Mouse (Mus musculus) frontal cortex, postnatal 10 days (tissue): ENCODE data around the gene Slco3a1.

Experiments
- DNase-seq, 2 experiments: peaks; one replicate each; pipeline ENCODE4 v3.0.0; 2022; ENCODE audit warnings: low spot score in 2 of 2, mixed read lengths in 1 of 2

Slco3a1 gene

DNA sequence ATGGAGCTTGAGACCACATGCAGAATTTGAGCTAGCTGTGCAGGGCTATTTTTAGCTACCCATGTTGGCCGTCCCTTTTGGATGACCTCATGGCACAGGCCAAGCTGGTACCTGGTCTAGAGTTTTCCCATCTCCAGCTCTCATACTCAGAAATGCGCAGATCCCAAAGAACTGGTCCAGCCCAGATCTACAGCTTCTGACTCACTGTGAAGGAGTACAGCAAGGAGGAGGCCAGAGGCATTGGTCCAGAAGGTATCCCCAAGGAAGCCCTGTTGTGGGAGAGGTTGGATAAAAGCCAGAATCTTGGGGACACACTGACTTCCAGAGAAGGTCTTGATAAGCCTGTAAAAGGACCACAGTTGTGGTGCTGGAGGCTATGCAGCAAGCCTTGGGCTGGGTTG is 172.7 kb downstream of the Slco3a1 start:
- no peak for DNase-seq

DNA sequence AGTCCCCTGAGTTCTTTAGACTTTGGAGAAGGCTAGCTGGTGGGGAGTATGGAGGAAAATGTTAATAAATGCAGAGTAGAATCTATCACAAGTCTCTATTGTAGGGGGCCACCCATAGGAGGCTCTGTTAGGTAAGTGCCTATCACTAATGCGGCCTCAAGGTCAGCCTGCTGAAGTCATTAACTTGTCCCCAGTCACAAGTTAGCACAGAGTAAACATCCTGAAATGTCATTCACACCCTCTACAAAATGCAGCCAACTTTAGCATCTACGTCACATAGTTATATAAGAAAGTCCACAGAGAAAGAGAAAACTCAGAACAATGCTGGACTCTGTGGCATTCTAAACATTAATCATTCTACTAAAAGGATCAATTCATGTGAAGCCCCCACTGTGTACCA is 173.5 kb downstream of the Slco3a1 start:
- no peak for DNase-seq

DNA sequence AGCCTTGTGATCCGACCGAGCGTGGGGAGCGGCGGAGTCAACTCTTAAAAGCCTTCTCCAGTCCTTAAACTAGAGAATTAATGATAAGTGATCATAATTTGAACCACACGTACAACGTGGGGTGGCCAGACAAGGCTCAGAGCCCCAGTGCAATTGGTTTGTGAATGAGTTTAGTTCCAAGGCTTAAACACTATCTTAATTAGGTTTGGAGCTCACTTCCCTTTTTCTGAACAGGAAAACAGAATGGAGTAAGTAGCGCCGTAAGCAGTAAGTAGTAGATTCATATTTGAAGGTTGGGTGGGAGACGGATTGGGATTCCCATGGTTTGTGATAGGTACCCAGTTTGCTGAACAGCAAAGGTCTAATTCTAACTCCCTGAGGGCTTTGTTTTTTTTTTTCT is 176.7 kb downstream of the Slco3a1 start:
- DNase-seq, result no peak

DNA sequence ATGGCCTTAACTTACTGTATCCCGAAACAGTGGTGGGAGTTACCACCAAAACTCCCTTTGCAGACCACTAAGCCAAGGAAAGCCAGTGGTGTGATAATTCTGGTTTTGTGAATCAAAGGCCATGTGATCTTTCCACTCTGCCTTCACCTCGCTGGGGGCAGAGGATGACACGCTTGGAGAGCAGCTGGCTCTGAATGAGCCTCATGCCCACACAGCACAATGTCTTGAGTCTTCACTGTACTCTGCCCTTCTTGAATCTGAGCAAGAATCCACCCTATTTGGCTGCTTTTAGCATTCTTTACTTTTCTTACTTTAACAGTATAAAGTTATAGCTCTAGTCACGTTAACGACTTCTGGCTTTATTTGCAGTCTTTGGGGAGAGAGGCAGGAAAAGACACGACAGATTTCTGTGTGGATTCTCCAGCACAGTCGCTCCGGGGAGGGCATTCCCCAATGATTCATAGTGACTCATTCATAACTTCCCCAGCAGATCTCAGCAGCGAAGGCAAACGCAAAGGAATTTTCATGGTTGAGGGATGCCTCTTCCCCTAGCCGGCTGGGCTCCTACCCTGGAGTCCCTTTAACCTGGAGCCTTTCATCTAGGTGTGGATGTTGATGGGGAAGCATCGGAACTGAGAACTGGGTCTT is 178.1 kb downstream of the Slco3a1 start:
- no peak for DNase-seq

DNA sequence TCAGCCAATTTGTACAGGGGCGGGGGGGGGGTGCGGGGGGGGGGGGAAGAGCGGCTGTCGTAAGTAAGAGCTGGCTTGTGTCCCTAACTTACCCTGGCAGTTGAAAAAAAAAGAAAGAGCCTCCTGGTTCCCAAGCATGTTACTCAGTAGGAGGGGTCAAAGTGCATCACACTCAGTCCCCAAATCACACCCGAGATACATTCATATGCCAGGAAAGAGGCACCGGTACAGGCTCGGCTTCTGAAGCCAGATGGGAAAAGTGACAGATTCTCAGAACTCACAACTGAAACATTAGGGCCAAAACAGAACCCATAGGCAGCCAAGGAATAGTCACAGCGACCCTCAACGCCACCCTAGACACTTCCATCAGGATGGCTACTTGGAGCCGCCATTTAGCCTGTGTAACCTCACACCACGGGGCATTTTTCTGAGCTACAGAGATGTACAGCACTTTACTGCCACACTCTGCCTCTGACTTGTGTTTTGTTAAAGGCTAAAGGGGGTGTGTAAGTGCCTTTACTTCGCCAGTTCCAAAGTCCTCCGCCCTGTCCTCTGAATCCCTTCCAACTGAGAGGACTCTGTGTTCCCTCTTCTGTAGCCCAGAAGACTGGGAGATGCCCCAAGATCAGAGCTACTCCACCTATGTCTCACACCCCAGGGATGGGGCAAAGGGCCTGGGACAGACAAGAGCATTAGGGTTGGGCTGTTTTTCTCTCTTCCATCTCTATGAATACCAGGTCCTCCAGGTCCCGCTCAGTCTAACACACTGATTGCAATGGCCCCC is 179.2 kb downstream of the Slco3a1 start:
- DNase-seq, result no peak

DNA sequence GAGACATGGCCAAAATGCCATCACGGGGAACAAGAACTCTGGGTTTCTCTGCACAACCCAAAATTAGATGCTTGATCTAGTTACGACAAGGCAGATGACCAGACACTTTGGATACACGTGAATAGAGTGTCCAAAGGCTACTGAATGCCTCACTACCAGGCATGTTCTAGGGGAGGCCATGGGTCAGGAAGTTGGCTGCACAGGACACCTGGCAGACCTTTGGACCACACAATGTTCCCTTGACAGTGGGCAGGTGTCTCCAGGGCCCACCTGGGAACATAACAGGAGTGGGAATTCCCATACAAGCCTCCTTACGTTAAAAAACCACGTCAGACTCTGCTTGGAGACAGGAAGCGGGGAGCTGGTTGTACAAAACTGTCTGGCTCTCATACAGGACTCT is 181.5 kb downstream of the Slco3a1 start:
- no peak for DNase-seq

DNA sequence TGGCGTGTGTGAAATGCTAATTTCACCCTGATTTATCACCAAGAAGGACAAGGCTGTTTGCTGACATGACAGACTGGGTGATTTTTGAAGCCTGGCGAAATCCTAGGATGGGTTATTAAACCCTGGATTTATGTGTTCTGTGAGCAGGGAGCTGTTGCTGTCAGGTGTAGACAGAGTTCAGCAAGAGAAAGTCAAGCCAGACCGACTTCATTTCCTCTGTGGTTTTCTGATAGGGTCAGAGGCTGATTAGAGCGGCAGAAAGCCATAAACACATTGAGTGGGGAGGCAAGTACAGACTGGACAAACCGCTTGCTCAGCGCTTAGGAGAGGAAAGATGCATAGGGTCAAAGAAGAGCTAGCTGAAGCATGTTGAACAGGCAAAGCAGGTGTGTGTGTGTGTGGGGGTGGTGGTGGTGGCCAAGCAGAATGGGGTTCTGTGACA is 182.4 kb downstream of the Slco3a1 start:
- no peak for DNase-seq

DNA sequence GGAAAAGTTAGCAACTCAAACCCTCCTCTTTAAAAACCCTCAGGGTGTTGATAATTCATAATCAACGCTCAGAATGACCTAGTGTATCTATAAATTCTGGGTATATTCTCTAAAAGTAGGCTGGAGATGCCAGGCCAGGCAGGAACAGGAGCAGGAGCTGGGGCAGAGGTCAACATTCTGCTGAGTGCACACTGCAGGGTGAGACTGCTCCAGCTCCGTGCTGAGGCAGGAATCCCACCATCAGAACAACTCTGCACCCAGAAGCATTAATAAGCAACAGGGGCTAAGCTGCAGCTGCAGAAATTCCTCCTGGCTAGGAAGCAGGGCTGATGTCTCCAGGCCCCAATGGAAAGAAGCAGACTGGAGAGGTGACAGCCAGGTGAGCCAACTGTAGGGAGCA is 182.9 kb downstream of the Slco3a1 start:
- no peak for DNase-seq

DNA sequence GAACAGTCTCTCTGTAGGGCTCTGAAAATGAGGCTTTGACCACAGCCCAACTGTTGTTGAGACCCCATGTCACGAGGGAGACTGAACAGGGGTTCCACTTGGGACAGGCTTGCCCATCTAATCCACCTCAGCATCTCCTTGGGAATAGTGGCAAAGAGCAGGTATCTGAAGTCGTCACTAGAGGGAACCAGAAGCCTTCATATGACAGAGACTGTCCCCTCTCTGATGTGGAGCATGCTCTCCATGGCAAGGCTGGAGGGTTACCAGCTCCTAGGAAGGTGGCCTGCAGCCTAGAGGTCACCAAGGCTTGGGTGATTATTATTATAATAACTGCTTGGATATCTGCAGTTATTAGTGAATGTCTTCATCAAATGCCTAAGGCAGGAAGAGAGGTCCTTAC is 183.4 kb downstream of the Slco3a1 start:
- DNase-seq, result no peak

DNA sequence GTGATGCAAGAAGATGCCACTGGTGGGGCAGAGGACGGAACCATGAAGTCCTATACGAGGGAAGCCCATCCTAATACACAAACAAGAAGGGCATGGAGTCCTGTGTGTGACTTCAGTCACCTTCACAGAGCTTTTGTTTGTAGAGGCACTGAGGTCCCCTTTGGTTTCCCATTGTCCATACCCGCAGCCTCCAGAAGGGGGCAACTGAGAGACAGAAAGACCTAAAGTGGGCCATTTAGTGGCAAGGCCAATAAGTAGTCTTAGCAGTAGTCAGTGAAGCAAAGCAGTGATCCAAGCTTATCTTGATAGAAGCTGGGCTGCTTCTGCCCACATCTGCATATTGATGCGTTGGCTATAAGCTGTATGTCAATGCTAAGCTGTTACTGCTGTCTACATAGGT is 184.9 kb downstream of the Slco3a1 start:
- no peak for DNase-seq

DNA sequence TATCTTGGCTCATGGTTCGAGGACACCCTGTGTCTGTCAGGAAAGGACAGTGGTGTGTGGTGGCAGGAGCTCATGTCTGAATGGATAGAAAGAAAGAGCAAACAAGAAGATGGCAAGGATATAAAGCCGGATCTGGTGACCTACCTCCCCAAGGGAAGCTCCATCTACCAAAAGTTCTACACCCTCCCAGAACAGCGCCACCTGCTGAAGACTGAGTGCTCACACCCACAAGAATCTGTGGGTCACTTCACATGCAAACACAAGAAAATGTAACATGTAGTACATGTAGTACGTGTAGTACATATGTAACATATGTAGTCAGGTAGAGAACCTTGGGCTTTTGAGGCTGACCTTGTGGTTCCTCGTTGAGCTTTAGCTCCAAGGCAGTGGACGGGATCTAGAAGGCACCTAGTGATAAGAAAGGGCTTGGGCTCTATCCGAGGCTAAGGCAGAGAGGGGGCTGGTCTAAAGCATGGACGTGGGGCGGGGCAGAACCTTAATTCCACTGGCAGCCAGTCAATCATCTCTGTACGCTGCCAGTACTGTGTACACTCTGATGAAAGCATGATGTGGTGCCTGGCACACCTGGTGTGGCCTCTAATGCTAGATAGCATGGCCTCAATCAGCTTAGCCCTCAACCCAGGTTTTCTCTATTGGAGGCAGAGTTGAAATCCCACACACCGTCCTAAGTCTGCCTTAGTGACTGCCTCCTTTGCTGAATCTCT is 186.2 kb downstream of the Slco3a1 start:
- no peak for DNase-seq

DNA sequence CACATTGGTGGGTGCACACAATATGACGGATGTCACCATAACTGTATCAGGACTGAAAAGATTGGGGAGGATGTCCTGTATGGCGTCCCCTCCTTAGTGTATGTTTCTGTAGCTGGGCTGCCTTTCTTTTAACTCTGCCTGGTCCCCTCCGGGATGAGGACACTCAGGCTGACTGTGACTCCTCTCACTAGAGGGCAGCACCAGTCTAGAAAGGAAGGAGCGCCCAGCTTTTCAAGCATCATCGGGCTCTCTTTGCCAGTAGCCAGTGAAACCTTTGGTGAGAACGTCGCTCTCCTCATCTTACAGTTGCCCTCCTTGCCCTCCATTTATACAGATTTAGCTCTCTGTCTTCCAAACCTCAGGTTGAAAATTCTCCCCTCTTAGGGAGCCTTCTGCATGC is 187.2 kb downstream of the Slco3a1 start:
- DNase-seq, result peak in 1 of 2 experiments; percentile 44

DNA sequence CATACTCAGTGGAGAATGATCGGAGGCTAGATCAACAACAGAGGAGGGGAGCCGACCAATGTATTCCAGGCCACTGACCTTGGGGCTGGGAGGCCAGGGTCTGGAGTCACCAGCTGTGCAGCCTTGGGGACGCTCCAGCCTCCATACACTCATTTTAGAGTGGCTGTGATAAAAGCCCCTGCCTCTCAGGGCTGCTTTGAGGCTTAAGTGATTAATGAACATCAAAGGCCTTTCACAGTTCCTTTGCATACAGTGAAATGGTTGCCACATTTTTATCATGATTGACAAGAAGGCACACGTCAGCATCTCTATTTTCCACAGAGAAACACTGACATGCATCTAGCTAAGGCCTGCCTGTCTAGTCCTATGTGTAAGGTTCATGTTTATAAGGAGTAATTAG is 189.0 kb downstream of the Slco3a1 start:
- no peak for DNase-seq

DNA sequence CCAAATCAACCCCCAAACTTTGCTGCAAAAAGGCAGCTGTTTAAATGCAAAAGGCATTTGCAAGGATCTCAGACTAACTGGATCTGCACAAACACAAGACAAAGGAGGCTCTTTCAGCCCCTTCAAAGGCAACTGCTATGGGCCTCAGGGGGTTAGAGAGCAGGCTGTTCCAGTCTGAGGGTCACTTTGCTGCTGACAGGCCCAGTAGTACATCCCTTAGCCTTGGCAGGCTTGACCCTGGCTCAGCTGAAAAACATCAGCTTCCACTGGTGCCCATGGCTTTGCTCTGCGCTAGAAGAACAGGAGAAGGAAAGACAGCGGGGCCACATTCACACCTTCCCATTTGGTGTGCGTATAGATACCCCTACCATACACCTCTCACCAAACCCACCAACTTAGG is 189.6 kb downstream of the Slco3a1 start:
- DNase-seq, result no peak

DNA sequence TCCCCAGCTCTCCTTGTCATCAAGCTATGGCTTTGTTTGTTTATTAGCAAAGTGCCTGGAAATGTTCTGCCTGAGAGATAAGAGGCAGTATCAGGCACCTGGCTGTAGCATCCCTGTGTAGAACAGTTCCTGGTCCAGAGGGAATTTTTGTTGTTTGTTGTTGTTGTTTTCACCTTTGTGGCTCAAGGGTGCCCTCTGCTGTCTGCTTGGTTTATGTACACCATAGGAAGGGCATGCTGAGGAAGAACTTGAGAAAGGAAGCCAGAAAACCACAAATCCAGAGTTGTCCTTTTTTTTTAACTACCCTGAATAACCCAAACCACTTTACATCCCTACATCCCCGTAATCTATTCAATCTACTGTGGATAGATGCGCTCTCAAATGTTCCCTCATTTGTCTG is 191.1 kb downstream of the Slco3a1 start:
- no peak for DNase-seq

DNA sequence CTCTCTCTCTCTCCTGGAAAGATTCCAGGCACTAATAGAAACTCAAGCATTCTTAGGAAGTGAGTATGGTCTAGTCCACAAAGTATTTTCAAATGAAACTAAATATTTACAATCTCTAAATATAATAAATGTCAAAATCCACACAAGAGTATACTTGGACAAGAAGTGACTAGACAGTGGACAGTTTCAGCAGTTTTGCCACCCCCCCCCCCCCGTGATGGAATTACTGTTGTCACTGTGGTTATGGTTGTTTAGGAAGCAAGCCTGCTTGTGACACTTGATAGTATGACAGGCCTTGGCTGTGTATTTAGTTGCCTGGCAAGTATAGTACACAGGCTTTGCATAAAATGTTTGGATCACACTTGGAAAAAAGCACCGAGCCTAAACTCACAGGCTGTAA is 192.9 kb downstream of the Slco3a1 start:
- no peak for DNase-seq

DNA sequence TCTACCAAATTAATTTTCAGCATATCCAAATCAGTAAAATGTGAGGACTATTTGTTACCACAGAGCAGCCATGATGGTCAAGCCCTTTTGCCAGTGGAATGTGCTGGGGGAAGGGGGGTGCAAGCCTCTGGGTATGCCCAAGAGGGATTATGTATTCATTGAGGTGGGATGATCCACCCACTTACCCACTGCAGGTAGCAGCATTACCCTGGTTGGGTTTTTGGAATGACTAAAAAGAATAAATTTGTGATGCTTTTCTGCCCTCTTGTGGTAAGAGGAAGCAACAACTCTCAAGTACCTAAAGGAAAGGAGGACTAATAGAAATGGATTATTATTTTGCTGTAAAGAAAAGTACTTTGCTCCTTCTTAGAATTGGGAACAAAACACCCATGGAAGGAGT is 197.6 kb downstream of the Slco3a1 start:
- DNase-seq, result no peak

DNA sequence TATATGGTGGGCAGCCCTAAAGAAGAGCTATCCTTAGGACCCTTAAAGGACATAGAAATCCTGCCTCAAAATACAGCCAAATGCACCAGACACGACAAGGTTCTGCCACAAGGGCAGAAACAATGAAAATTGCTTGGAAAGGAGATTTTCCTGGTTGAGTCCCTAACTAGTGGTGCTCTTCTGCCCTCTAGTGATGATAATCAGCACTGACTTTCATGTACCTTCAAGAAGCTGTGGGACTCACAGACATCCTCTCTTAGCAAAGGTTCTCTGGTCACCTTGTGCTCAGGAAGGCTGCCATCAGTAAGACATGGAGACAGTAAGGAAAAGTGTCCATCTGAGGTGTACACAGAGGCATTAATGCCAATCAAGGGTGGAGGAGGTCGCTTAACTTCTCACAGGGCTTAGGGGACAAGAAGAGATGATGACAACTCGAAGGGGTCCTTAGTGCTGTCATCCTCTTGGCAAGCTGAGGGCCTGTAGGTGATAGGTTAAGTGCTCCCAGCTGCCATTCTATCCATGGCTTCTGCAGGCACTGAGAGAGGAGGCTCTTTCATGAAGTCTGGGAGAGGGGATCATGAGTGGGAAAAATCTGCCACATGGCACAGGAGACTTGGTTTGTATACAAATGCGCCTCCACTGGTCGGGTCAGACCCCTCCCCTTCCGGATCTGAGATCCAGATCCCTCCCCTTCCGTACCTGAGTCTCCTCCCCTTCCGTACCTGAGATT is 199.9 kb downstream of the Slco3a1 start:
- DNase-seq, result peak in 1 of 2 experiments; percentile 44

DNA sequence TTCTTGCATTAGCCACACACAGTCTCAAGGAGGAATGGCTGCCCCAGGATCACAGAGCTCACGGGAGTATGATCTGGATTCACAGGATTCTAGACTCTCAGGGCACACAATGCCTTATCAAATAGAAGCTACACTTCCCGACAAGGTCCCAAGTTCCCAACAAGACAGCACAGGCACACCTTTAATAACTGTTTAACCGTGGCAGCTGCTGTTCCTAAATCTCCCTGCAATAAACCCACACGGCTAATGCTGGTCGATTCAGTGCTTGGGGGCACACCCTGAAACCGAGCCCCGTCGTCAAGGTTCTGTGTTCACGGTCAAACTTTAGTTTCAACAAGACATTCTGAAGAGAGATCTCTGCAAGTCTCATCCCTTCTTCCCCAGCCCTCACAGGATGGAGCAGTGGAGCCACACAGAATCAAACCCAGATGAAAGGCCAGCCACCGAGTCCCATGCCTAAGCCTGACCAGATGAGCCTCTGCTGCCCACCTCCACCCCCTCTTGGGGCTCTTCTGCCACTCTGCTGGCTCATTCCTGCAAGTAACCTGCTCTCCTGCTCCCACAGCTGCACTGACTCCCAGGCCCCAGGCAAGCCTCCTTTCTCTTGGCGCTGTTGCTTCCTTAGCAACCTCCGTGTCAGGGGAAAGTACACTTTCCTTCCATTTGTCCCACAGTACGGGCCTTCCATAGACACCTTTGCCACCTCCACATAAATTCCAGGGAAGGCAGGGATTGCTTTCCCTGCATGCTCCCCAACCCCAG is 200.7 kb downstream of the Slco3a1 start:
- no peak for DNase-seq

DNA sequence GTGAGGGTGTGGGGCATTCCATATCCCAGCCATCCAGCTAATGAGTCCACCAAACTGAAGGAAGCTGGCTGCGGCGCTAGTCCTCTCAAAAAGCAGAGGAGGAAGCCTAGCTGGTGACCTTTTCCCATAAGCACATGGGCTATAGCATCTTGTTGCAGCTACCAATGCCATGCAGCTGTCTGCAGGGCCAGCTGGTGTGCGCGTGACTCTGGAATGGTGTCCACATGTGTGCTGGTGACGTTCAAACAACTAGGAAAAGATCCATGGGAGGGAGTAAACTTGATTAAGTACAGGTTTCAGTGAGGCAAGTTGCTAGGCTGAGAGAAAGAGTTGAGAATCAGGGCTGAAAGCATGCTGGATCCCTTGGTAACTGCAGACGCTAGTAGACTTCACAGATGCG is 201.3 kb downstream of the Slco3a1 start:
- DNase-seq, result no peak

DNA sequence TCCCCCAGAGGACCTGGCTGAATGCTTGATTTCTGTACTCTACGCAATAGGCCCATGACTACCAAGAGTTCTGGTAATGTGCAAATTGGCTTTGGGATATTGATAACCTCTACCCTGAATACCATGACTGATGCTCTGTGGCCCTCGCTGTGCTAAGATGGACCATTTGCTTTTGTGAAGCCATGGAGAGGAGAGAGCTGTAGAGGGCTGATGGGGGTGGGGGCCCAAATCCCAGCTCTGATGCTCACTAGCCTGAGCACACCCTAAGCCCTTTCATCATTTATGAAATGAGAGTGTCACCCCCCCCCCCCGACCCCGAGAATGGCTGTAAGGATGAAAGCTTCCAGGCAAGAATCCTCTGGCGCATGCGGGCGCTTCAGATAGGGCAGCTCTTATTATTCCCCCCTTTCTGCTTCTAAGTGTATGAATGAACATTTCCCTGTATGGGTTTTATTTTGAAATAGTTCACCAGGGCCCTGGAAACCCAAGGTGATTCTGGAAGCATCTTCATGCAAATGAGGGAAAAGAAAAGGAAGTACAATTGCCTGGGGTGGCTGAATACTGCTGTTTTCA is 206.2 kb downstream of the Slco3a1 start:
- DNase-seq, result no peak
